Mouse (Mus musculus) G1E (cell line): ENCODE results near the gene Ccser1.

Experiments
- CTCF ChIP-seq: IDR thresholded peaks from 2 replicates; pipeline ENCODE4 v1.5.1; 2012; ENCODE audit warnings: low read depth, low read length, inconsistent platforms, mixed read lengths
- GATA1 ChIP-seq: IDR thresholded peaks from 2 replicates; pipeline ENCODE4 v1.6.1; 2012; ENCODE audit warnings: borderline replicate concordance, low read length, inconsistent platforms, mixed read lengths
- GATA2 ChIP-seq: IDR thresholded peaks from 2 replicates; pipeline ENCODE4 v1.6.1; 2012; ENCODE audit warnings: low read depth, low read length, inconsistent platforms, borderline replicate concordance
- POLR2AphosphoS5 ChIP-seq: IDR thresholded peaks from 2 replicates; pipeline ENCODE4 v1.6.1; 2012; ENCODE audit warnings: low read depth, low read length, inconsistent platforms; ENCODE audit not compliant: insufficient replicate concordance
- TAL1 ChIP-seq: conservative IDR thresholded peaks from 2 replicates; pipeline ENCODE4 v1.6.1; 2012; ENCODE audit warnings: low read depth, low read length, inconsistent platforms, mixed read lengths

DNA sequence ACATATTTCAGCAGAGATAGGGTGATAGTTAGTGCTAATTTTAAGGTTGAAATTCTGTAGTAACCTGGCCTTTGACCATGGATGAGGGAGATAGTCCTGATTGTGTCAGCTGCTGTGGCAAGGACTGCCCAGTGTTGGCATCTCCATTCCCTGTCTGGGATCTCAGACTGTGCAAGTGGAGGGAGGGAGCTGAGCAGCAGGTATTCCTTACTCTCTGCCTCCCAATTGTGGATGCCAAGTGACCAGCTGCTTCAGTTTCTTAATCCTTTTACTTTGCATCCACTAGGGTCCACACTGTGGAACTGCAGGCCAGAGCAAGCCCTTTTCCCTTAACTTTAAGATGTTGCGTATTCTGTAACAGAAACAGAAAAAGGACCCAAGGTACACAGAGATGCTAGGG lies 154.3 kb downstream of the Ccser1 start:
- no peak for TF ChIP-seq CTCF
- no peak for TF ChIP-seq TAL1
- TF ChIP-seq POLR2AphosphoS5, result no peak
- no peak for TF ChIP-seq GATA2
- no peak for TF ChIP-seq GATA1
